Mouse (Mus musculus) layer of hippocampus, adult 9-10 months (tissue): ENCODE measurements around the gene Nup160.

Experiments used
- DNase-seq: peaks from one replicate; pipeline ENCODE4 v3.0.0; 2022; ENCODE audit warnings: low spot score

The Nup160 gene

GRCm38 (mm10) chr2:90677007-90677406, at the start of gene Nup160:
Nup160 (plus strand) TSS chr2:90677215.
- DNase-seq: no peak

- no peak for DNase-seq
Observed at GRCm38 (mm10) chr2:90628261-90628660, 48.8 kb upstream of the Nup160 start.

GRCm38 (mm10) chr2:90629552-90629951, 47.5 kb upstream of the Nup160 start:
- DNase-seq: no peak

- DNase-seq: no peak
Observed at GRCm38 (mm10) chr2:90631938-90632733, 44.9 kb upstream of the Nup160 start.

- DNase-seq: no peak
Observed at GRCm38 (mm10) chr2:90634671-90635070, 42.3 kb upstream of the Nup160 start.

- DNase-seq: no peak
Observed at GRCm38 (mm10) chr2:90635085-90635723, 41.8 kb upstream of the Nup160 start.

GRCm38 (mm10) chr2:90636853-90637252, 40.2 kb upstream of the Nup160 start:
- no peak for DNase-seq

GRCm38 (mm10) chr2:90638986-90639746, 37.8 kb upstream of the Nup160 start:
- DNase-seq: no peak

- DNase-seq: no peak
Observed at GRCm38 (mm10) chr2:90639747-90640699, 37.0 kb upstream of the Nup160 start.

GRCm38 (mm10) chr2:90641007-90641709, 35.9 kb upstream of the Nup160 start:
- DNase-seq: no peak

- DNase-seq: no peak
Observed at GRCm38 (mm10) chr2:90641710-90642039, 35.3 kb upstream of the Nup160 start.

GRCm38 (mm10) chr2:90647084-90647483, 29.9 kb upstream of the Nup160 start:
- DNase-seq: no peak

- no peak for DNase-seq
Observed at GRCm38 (mm10) chr2:90649405-90649804, 27.6 kb upstream of the Nup160 start.

- no peak for DNase-seq
Observed at GRCm38 (mm10) chr2:90649965-90650364, 27.1 kb upstream of the Nup160 start.

GRCm38 (mm10) chr2:90652101-90652500, 24.9 kb upstream of the Nup160 start:
- DNase-seq: no peak

GRCm38 (mm10) chr2:90652993-90653392, 24.0 kb upstream of the Nup160 start:
- no peak for DNase-seq

- DNase-seq: no peak
Observed at GRCm38 (mm10) chr2:90655449-90655848, 21.6 kb upstream of the Nup160 start.

- DNase-seq: no peak
Observed at GRCm38 (mm10) chr2:90658613-90659012, 18.4 kb upstream of the Nup160 start.

GRCm38 (mm10) chr2:90659016-90659415, 18.0 kb upstream of the Nup160 start:
- no peak for DNase-seq

- no peak for DNase-seq
Observed at GRCm38 (mm10) chr2:90659639-90660038, 17.4 kb upstream of the Nup160 start.

GRCm38 (mm10) chr2:90660947-90661346, 16.1 kb upstream of the Nup160 start:
- DNase-seq: no peak
